Mouse (Mus musculus): ENCODE data around the gene Mvk. TPM values are rescaled to one million over a fixed set of nuclear protein-coding genes. Genes with fewer than 3 reads are reported as not detected.

Mvk gene
- polyA plus RNA-seq, 1 experiment = 46.0 TPM

- Histone ChIP-seq H3K27me3 (ENCODE audit: control insufficient read depth, insufficient read depth, insufficient read length) (peaks cover 44% of the 10 kb centered on the region), H3K36me3 (ENCODE audit: control insufficient read depth, insufficient read depth) (no peaks in the 10 kb centered on the region), H3K79me2 (ENCODE audit: control insufficient read depth, insufficient read depth) (no peaks in the 10 kb centered on the region), H3ac (ENCODE audit: control insufficient read depth, insufficient read length, low read depth) (no peak overlapping the region), H3K4me3 (ENCODE audit: insufficient read depth, poor library complexity, severe bottlenecking) (no peak overlapping the region), H3K79me3 (ENCODE audit: low read depth) (no peaks in the 10 kb centered on the region)
- TF ChIP-seq MYOG (IDR thresholded peaks at IDR 0.05; ENCODE audit: control insufficient read depth, extremely low read depth, insufficient read length) = no peak
- TF ChIP-seq CEBPB (IDR thresholded peaks at IDR 0.05; ENCODE audit: low read depth) = no peak
Observed at GRCm38 (mm10) chr5:114429781-114430180, 14.3 kb upstream of the Mvk start.

GRCm38 (mm10) chr5:114434359-114434758, 9.7 kb upstream of the Mvk start:
- no peaks in the 10 kb centered on the region for H3K79me2 ChIP-seq (ENCODE audit: control insufficient read depth, insufficient read depth)
- no peaks in the 10 kb centered on the region for H3K79me3 ChIP-seq (ENCODE audit: low read depth)
- no peaks in the 10 kb centered on the region for H3K36me3 ChIP-seq (ENCODE audit: control insufficient read depth, insufficient read depth)
- H3K4me3 ChIP-seq (ENCODE audit: insufficient read depth, poor library complexity, severe bottlenecking) = no peak overlapping the region
- no peak overlapping the region for H3ac ChIP-seq (ENCODE audit: control insufficient read depth, insufficient read length, low read depth)
- peaks cover 24% of the 10 kb centered on the region for H3K27me3 ChIP-seq (ENCODE audit: control insufficient read depth, insufficient read depth, insufficient read length)
- TF ChIP-seq CEBPB (IDR thresholded peaks at IDR 0.05; ENCODE audit: low read depth) (no peak), MYOD1 (IDR thresholded peaks at IDR 0.05; ENCODE audit: control insufficient read depth, insufficient read length, low read depth) (no peak), FOSL1 (IDR thresholded peaks at IDR 0.05; ENCODE audit: insufficient read depth, low read length, poor library complexity, severe bottlenecking) (no peak), USF1 (IDR thresholded peaks at IDR 0.05; ENCODE audit: low read depth) (no peak), MAX (IDR thresholded peaks at IDR 0.05) (no peak), MYOG (IDR thresholded peaks at IDR 0.05; ENCODE audit: control insufficient read depth, extremely low read depth, insufficient read length) (no peak), CTCF (IDR thresholded peaks at IDR 0.05; ENCODE audit: control insufficient read depth, insufficient read depth, insufficient read length) (no peak)

GRCm38 (mm10) chr5:114435588-114435987, 8.5 kb upstream of the Mvk start:
- no peaks in the 10 kb centered on the region for H3K79me2 ChIP-seq (ENCODE audit: control insufficient read depth, insufficient read depth)
- no peaks in the 10 kb centered on the region for H3K79me3 ChIP-seq (ENCODE audit: low read depth)
- H3K4me3 ChIP-seq (ENCODE audit: insufficient read depth, poor library complexity, severe bottlenecking) = no peak overlapping the region
- H3ac ChIP-seq (ENCODE audit: control insufficient read depth, insufficient read length, low read depth) = no peak overlapping the region
- H3K27me3 ChIP-seq (ENCODE audit: control insufficient read depth, insufficient read depth, insufficient read length) = peaks cover 12% of the 10 kb centered on the region
- H3K36me3 ChIP-seq (ENCODE audit: control insufficient read depth, insufficient read depth) = no peaks in the 10 kb centered on the region
- no peak for TF ChIP-seq USF1 (IDR thresholded peaks at IDR 0.05; ENCODE audit: low read depth)
- no peak for TF ChIP-seq CTCF (IDR thresholded peaks at IDR 0.05; ENCODE audit: control insufficient read depth, insufficient read depth, insufficient read length)
- TF ChIP-seq CEBPB (IDR thresholded peaks at IDR 0.05; ENCODE audit: low read depth) = no peak
- no peak for TF ChIP-seq MYOG (IDR thresholded peaks at IDR 0.05; ENCODE audit: control insufficient read depth, extremely low read depth, insufficient read length)
- no peak for TF ChIP-seq MAX (IDR thresholded peaks at IDR 0.05)
- no peak for TF ChIP-seq FOSL1 (IDR thresholded peaks at IDR 0.05; ENCODE audit: insufficient read depth, low read length, poor library complexity, severe bottlenecking)
- TF ChIP-seq MYOD1 (IDR thresholded peaks at IDR 0.05; ENCODE audit: control insufficient read depth, insufficient read length, low read depth) = no peak

GRCm38 (mm10) chr5:114444368-114444692, 261 bp downstream of the Mvk start:
- TF ChIP-seq CEBPB (IDR thresholded peaks at IDR 0.05; ENCODE audit: low read depth) (no peak), CTCF (IDR thresholded peaks at IDR 0.05; ENCODE audit: control insufficient read depth, insufficient read depth, insufficient read length) (no peak), MYOD1 (IDR thresholded peaks at IDR 0.05; ENCODE audit: control insufficient read depth, insufficient read length, low read depth) (no peak), MYOG (IDR thresholded peaks at IDR 0.05; ENCODE audit: control insufficient read depth, extremely low read depth, insufficient read length) (no peak), FOSL1 (IDR thresholded peaks at IDR 0.05; ENCODE audit: insufficient read depth, low read length, poor library complexity, severe bottlenecking) (no peak)
- H3K36me3 ChIP-seq (ENCODE audit: control insufficient read depth, insufficient read depth) = peaks cover 11% of the 10 kb centered on the region
- peak overlapping the region; percentile 54 for H3ac ChIP-seq (ENCODE audit: control insufficient read depth, insufficient read length, low read depth)
- H3K79me3 ChIP-seq (ENCODE audit: low read depth) = no peaks in the 10 kb centered on the region
- H3K27me3 ChIP-seq (ENCODE audit: control insufficient read depth, insufficient read depth, insufficient read length) = no peaks in the 10 kb centered on the region
- H3K4me3 ChIP-seq (ENCODE audit: insufficient read depth, poor library complexity, severe bottlenecking) = peak overlapping the region; percentile 71
- H3K79me2 ChIP-seq (ENCODE audit: control insufficient read depth, insufficient read depth) = no peaks in the 10 kb centered on the region

GRCm38 (mm10) chr5:114449011-114449410, 4.9 kb downstream of the Mvk start:
- Histone ChIP-seq H3K36me3 (ENCODE audit: control insufficient read depth, insufficient read depth) (peaks cover 11% of the 10 kb centered on the region), H3K79me3 (ENCODE audit: low read depth) (no peaks in the 10 kb centered on the region), H3K79me2 (ENCODE audit: control insufficient read depth, insufficient read depth) (no peaks in the 10 kb centered on the region), H3K4me3 (ENCODE audit: insufficient read depth, poor library complexity, severe bottlenecking) (no peak overlapping the region), H3K27me3 (ENCODE audit: control insufficient read depth, insufficient read depth, insufficient read length) (no peaks in the 10 kb centered on the region), H3ac (ENCODE audit: control insufficient read depth, insufficient read length, low read depth) (no peak overlapping the region)
- TF ChIP-seq CEBPB (IDR thresholded peaks at IDR 0.05; ENCODE audit: low read depth) = no peak
- no peak for TF ChIP-seq MYOG (IDR thresholded peaks at IDR 0.05; ENCODE audit: control insufficient read depth, extremely low read depth, insufficient read length)
- TF ChIP-seq USF1 (IDR thresholded peaks at IDR 0.05; ENCODE audit: low read depth) = no peak
- no peak for TF ChIP-seq MYOD1 (IDR thresholded peaks at IDR 0.05; ENCODE audit: control insufficient read depth, insufficient read length, low read depth)
- no peak for TF ChIP-seq CTCF (IDR thresholded peaks at IDR 0.05; ENCODE audit: control insufficient read depth, insufficient read depth, insufficient read length)
- no peak for TF ChIP-seq FOSL1 (IDR thresholded peaks at IDR 0.05; ENCODE audit: insufficient read depth, low read length, poor library complexity, severe bottlenecking)
- no peak for TF ChIP-seq MAX (IDR thresholded peaks at IDR 0.05)

GRCm38 (mm10) chr5:114456287-114456686, 12.2 kb downstream of the Mvk start:
- no peaks in the 10 kb centered on the region for H3K79me3 ChIP-seq (ENCODE audit: low read depth)
- H3ac ChIP-seq (ENCODE audit: control insufficient read depth, insufficient read length, low read depth) = no peak overlapping the region
- TF ChIP-seq MYOG (IDR thresholded peaks at IDR 0.05; ENCODE audit: control insufficient read depth, extremely low read depth, insufficient read length) (no peak), MYOD1 (IDR thresholded peaks at IDR 0.05; ENCODE audit: control insufficient read depth, insufficient read length, low read depth) (no peak), USF1 (IDR thresholded peaks at IDR 0.05; ENCODE audit: low read depth) (no peak), CEBPB (IDR thresholded peaks at IDR 0.05; ENCODE audit: low read depth) (no peak), CTCF (IDR thresholded peaks at IDR 0.05; ENCODE audit: control insufficient read depth, insufficient read depth, insufficient read length) (no peak), MAX (IDR thresholded peaks at IDR 0.05) (no peak), FOSL1 (IDR thresholded peaks at IDR 0.05; ENCODE audit: insufficient read depth, low read length, poor library complexity, severe bottlenecking) (no peak)
- peaks cover 23% of the 10 kb centered on the region for H3K27me3 ChIP-seq (ENCODE audit: control insufficient read depth, insufficient read depth, insufficient read length)
- no peak overlapping the region for H3K4me3 ChIP-seq (ENCODE audit: insufficient read depth, poor library complexity, severe bottlenecking)
- H3K36me3 ChIP-seq (ENCODE audit: control insufficient read depth, insufficient read depth) = no peaks in the 10 kb centered on the region
- no peaks in the 10 kb centered on the region for H3K79me2 ChIP-seq (ENCODE audit: control insufficient read depth, insufficient read depth)

Data from C2C12 (cell line).